Mouse (Mus musculus) intestine, embryonic 16.5 days (tissue): ENCODE data around the gene Vamp5. TPM values are rescaled to one million over a fixed set of nuclear protein-coding genes. Genes with fewer than 3 reads are reported as not detected.

Source experiments
- ATAC-seq: fragments of 200-750 bp; cut with Nextera tagmentation; 2 replicates; pipeline ENCODE4 v1.8.0; 2017; ENCODE audit warnings: moderate TSS enrichment, moderate library complexity
- H3K27ac ChIP-seq: fragments of 300-500 bp; sonication (generic); 2 replicates; pipeline ENCODE4 v1.5.1; 2014; ENCODE audit warnings: mild to moderate bottlenecking, low read length
- H3K27me3 ChIP-seq: fragments of 300-500 bp; sonication (generic); replicated peaks from 2 replicates; pipeline ENCODE4 v1.6.1; 2014; ENCODE audit warnings: low read length, control low read depth, mixed read lengths; ENCODE audit not compliant: control insufficient read depth, insufficient read depth
- H3K36me3 ChIP-seq: fragments of 300-500 bp; sonication (generic); 2 replicates; pipeline ENCODE4 v1.6.1; 2014; ENCODE audit warnings: low read length, control low read depth; ENCODE audit not compliant: control insufficient read depth, insufficient read depth
- H3K4me1 ChIP-seq: fragments of 300-500 bp; sonication (generic); 2 replicates; pipeline ENCODE4 v1.6.1; 2014; ENCODE audit warnings: low read length, control low read depth, mixed read lengths; ENCODE audit not compliant: control insufficient read depth, insufficient read depth
- H3K4me2 ChIP-seq: fragments of 300-500 bp; sonication (generic); 2 replicates; pipeline ENCODE4 v1.6.1; 2014; ENCODE audit warnings: low read depth, low read length, control low read depth
- H3K4me3 ChIP-seq: fragments of 300-500 bp; sonication (generic); 2 replicates; pipeline ENCODE4 v1.5.1; 2014; ENCODE audit warnings: mild to moderate bottlenecking, low read length
- H3K9ac ChIP-seq: fragments of 300-500 bp; sonication (generic); 2 replicates; pipeline ENCODE4 v1.6.1; 2014; ENCODE audit warnings: low read depth, low read length
- H3K9me3 ChIP-seq: fragments of 300-500 bp; sonication (generic); 2 replicates; pipeline ENCODE4 v1.6.1; 2016; ENCODE audit warnings: low read length, control low read depth; ENCODE audit not compliant: control insufficient read depth
- WGBS: fragments of 180-500 bp; shearing (Covaris S2); extraction: QIAGEN DNeasy Blood & Tissue Kit; methylation state at CpG from one replicate; pipeline ENCODE4 v1.1.7; 2014; 5-methylcytosine and 5-hydroxymethylcytosine counted together
- polyA plus RNA-seq: library from polyadenylated mRNA; unstranded; fragments of >200 nt; fragmentation: Nextera tagmentation; extraction: Ambion mirVana; gene quantifications from 2 replicates; pipeline ENCODE4 v1.2.1, GENCODE M21; 2015

Gene Vamp5
- polyA plus RNA-seq, 1 experiment from 2014 or later = 17.3 TPM

DNA sequence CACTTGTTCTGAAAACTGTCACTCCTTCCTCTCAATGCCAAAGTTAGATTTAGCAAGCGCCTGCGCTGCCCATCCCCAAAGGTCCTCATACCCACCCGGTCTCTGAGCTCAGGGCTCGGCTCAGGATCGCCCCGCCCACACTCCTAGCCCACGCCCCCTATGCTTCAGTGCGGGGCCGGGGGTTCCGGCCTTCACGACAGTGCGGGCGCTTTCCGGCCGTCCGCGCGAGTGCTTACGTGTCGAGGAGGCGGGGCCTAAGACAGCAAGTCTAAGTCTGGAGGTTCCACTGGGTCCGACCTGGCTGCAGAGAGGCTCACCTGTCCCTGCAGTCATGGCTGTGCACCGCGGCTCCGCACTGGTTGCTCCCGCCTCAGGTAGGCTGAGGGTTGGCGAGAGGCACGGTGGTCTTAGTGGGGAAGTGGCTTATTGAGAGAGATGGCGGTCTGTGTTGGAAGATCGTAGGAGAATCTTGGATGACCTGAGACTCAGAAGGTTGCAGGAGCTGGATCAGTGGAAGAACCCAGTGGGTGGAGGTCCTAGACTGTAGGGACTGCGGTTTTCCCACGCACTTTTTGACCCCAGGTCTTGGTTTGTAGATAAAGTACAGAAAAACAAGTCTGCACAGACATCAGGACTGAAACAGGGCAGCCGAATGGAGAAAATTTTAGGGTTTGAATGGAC, 33.9 kb upstream of the Vamp5 start, which contains the start of gene Ggcx:
TSS of gene Ggcx (plus strand) at position 233 of the 681 bp plus-strand sequence.
- Histone ChIP-seq H3K27me3 (no peaks in the 10 kb centered on the region), H3K27ac (peak within 1 kb of the TSS; percentile 35), H3K9ac (peak within 1 kb of the TSS; percentile 80), H3K9me3 (no peaks in the 10 kb centered on the region), H3K4me3 (peak within 1 kb of the TSS; percentile 69), H3K36me3 (no peaks in the 10 kb centered on the region), H3K4me1 (peaks cover 14% of the 10 kb centered on the region), H3K4me2 (peak within 1 kb of the TSS; percentile 69)
- ATAC-seq = peak; percentile 96
- WGBS = 1% methylated on average over 33 of the region's 33 CpGs

DNA sequence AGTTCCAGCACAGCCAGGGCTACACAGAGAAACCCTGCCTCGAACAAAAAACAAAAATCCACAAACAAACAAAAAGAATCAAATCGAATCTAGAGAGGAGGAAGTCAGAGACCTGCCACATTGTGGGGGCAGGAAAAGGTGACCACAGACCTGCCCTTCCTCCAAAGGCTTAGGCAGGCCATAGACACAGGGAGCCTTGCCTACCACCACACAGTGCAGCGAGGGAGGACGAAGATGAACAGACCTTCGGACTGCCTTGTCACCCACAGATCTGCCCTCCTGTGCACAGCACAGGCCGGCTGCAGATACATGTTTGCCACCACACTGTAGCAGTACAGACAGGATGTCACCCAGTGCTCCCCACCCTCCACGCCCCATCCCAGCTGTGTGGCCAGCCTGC, 30.2 kb upstream of the Vamp5 start:
- 84% methylated on average over 7 of the region's 7 CpGs for WGBS
- Histone ChIP-seq H3K4me3 (no peak overlapping the region), H3K9me3 (no peaks in the 10 kb centered on the region), H3K36me3 (no peaks in the 10 kb centered on the region), H3K4me1 (peaks cover 9% of the 10 kb centered on the region), H3K9ac (no peak overlapping the region), H3K4me2 (no peak overlapping the region), H3K27me3 (no peaks in the 10 kb centered on the region), H3K27ac (no peak overlapping the region)
- ATAC-seq = no peak

GRCm38 (mm10) chr6:72410003-72410402, 29.7 kb upstream of the Vamp5 start:
- Histone ChIP-seq H3K27ac (no peak overlapping the region), H3K36me3 (no peaks in the 10 kb centered on the region), H3K4me1 (peaks cover 5% of the 10 kb centered on the region), H3K4me3 (no peak overlapping the region), H3K9ac (no peak overlapping the region), H3K27me3 (no peaks in the 10 kb centered on the region), H3K9me3 (no peaks in the 10 kb centered on the region), H3K4me2 (no peak overlapping the region)
- ATAC-seq = no peak
- WGBS = 17% methylated on average over 1 of the region's 1 CpGs

DNA sequence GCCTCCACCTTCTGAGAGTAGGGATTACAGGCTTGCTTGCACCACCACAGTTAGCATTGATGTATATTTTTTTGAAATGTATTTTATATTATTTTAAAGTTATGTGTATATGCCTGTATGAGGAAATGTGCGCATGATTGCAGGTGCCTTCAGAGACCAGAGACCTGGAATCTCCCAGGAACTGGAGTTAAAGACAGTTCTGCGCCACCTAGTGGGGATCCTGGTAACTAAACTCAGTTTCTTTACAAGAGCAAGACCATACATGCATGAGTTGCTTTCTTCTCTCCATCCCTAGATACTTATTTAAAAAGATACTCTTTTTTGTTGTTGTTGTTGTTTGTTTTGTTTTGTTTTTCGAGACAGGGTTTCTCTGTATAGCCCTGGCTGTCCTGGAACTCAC, 29.3 kb upstream of the Vamp5 start:
- H3K36me3 ChIP-seq = no peaks in the 10 kb centered on the region
- 11% methylated on average over 3 of the region's 3 CpGs for WGBS
- 0 out of 2 replicates have a peak, but pooled peaks cover 2% of the 10 kb centered on the region for H3K4me1 ChIP-seq

GRCm38 (mm10) chr6:72407119-72407518, 26.9 kb upstream of the Vamp5 start:
- Histone ChIP-seq H3K9me3 (no peaks in the 10 kb centered on the region), H3K9ac (no peak overlapping the region), H3K36me3 (no peaks in the 10 kb centered on the region), H3K4me1 (no peaks in the 10 kb centered on the region), H3K4me2 (no peak overlapping the region), H3K4me3 (no peak overlapping the region), H3K27me3 (no peaks in the 10 kb centered on the region), H3K27ac (no peak overlapping the region)
- WGBS = 2% methylated on average over 5 of the region's 5 CpGs
- ATAC-seq = peak; percentile 72

More for the DNA sequence above, 29.3 kb upstream of the Vamp5 start:
- ATAC-seq = no peak
- Histone ChIP-seq H3K4me2 (no peak overlapping the region), H3K27ac (no peak overlapping the region), H3K27me3 (no peaks in the 10 kb centered on the region), H3K9ac (no peak overlapping the region), H3K9me3 (no peaks in the 10 kb centered on the region), H3K4me3 (no peak overlapping the region)

GRCm38 (mm10) chr6:72405356-72405755, 25.1 kb upstream of the Vamp5 start:
- Histone ChIP-seq H3K36me3 (no peaks in the 10 kb centered on the region), H3K27ac (no peak overlapping the region), H3K4me3 (no peak overlapping the region), H3K27me3 (no peaks in the 10 kb centered on the region), H3K4me2 (no peak overlapping the region), H3K4me1 (no peaks in the 10 kb centered on the region), H3K9me3 (no peaks in the 10 kb centered on the region), H3K9ac (no peak overlapping the region)
- WGBS = 80% methylated on average over 7 of the region's 7 CpGs
- no peak for ATAC-seq

DNA sequence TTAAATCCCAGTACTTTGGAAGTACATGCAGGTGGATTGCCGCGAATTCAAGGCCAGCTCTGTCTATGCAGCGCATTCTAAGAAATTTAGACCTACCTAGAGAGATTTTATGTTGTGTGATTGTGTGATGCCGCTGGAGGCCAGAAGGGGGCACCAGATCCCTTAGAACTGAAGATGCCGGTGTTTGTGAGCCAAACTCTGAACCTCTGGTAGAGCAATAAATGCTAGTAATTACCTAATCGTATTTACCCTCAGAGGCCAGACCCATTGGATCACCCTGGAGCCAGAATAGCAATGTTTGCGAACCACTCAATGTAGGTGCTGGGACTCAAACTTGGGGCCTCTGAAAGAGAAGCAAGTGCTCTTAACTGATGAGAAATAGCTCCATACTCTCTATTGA, 21.6 kb upstream of the Vamp5 start:
- ATAC-seq = peak; percentile 57

GRCm38 (mm10) chr6:72399967-72400366, 19.7 kb upstream of the Vamp5 start:
- 52% methylated on average over 2 of the region's 2 CpGs for WGBS
- Histone ChIP-seq H3K4me2 (no peak overlapping the region), H3K27ac (no peak overlapping the region), H3K36me3 (no peaks in the 10 kb centered on the region), H3K9me3 (no peaks in the 10 kb centered on the region), H3K9ac (no peak overlapping the region), H3K4me1 (no peaks in the 10 kb centered on the region), H3K27me3 (no peaks in the 10 kb centered on the region), H3K4me3 (no peak overlapping the region)
- ATAC-seq = no peak

More for the DNA sequence above, 21.6 kb upstream of the Vamp5 start:
- WGBS = 19% methylated on average over 7 of the region's 7 CpGs
- no peaks in the 10 kb centered on the region for H3K9me3 ChIP-seq
- no peaks in the 10 kb centered on the region for H3K36me3 ChIP-seq
- H3K9ac ChIP-seq = no peak overlapping the region
- H3K4me2 ChIP-seq = no peak overlapping the region
- H3K27ac ChIP-seq = no peak overlapping the region
- H3K27me3 ChIP-seq = no peaks in the 10 kb centered on the region
- H3K4me3 ChIP-seq = no peak overlapping the region
- no peaks in the 10 kb centered on the region for H3K4me1 ChIP-seq

DNA sequence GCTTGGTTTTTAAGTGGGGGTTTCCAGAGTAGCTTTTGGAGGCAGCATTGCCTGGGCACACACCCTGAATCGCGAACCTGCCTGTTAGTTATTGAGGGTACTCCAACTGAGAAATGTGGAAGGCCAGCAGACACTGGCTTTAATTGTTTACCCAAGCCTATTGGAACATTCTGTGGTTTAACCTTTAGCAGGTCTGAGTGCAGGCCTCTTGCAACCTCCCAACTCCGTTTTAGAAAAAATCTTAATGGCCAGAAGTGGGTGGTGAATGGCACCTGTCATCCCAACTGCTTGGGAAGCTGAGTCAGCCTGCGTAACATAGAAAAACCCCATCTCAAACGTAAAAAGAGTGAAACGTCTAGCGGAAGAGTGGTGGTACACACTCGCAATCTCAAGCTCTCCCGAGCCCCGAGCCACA, 16.6 kb upstream of the Vamp5 start:
- no peak overlapping the region for H3K27ac ChIP-seq
- H3K4me1 ChIP-seq = no peaks in the 10 kb centered on the region
- no peaks in the 10 kb centered on the region for H3K9me3 ChIP-seq
- 75% methylated on average over 10 of the region's 10 CpGs for WGBS
- no peaks in the 10 kb centered on the region for H3K27me3 ChIP-seq
- no peaks in the 10 kb centered on the region for H3K36me3 ChIP-seq
- no peak overlapping the region for H3K9ac ChIP-seq
- ATAC-seq = no peak
- H3K4me2 ChIP-seq = no peak overlapping the region
- H3K4me3 ChIP-seq = no peak overlapping the region

- H3K4me1 ChIP-seq = peaks cover 24% of the 10 kb centered on the region
- H3K36me3 ChIP-seq = no peaks in the 10 kb centered on the region; the same call in 1 of the 2 replicates
- H3K27me3 ChIP-seq = no peaks in the 10 kb centered on the region
- no peak overlapping the region for H3K4me2 ChIP-seq
- ATAC-seq = no peak
- WGBS = 93% methylated on average over 5 of the region's 5 CpGs
- no peak overlapping the region for H3K4me3 ChIP-seq
- no peaks in the 10 kb centered on the region for H3K9me3 ChIP-seq
- H3K9ac ChIP-seq = no peak overlapping the region
- H3K27ac ChIP-seq = no peak overlapping the region
Measured at GRCm38 (mm10) chr6:72392341-72392740, 12.1 kb upstream of the Vamp5 start.
